Mouse (Mus musculus): ENCODE measurements around the gene Slc12a5.

- TF ChIP-seq CTCF (IDR thresholded peaks at IDR 0.05; ENCODE audit: low read depth) (no peak), EP300 (optimal IDR thresholded peaks at IDR 0.05) (no peak)
Measured at GRCm38 (mm10) chr2:164975611-164976010, 15.0 kb downstream of the Slc12a5 start.

Measured in stomach, postnatal 0 days (tissue).